Mouse (Mus musculus) myocyte (in vitro differentiated cells): ENCODE results near the gene Enho. TPM values are rescaled to one million over a fixed set of nuclear protein-coding genes. Genes with fewer than 3 reads are reported as not detected.

Experiments used
- H3K27me3 ChIP-seq: one replicate; pipeline ENCODE4 v1.6.1; 2011; ENCODE audit not compliant: control insufficient read depth, insufficient read depth, insufficient read length
- H3K36me3 ChIP-seq: one replicate; pipeline ENCODE4 v1.6.1; 2011; ENCODE audit not compliant: control insufficient read depth, insufficient read depth
- H3K4me2 ChIP-seq: one replicate; pipeline ENCODE4 v1.6.1; 2011; ENCODE audit warnings: low read depth, control low read depth
- H3K4me3 ChIP-seq: one replicate; pipeline ENCODE4 v1.5.1; 2011; ENCODE audit warnings: mild to moderate bottlenecking, control low read depth, moderate library complexity
- H3K79me2 ChIP-seq: one replicate; pipeline ENCODE4 v1.6.1; 2011; ENCODE audit not compliant: control insufficient read depth, insufficient read depth
- H3ac ChIP-seq: one replicate; pipeline ENCODE4 v1.6.1; 2011; ENCODE audit not compliant: control insufficient read depth, insufficient read length
- CEBPB ChIP-seq: IDR thresholded peaks from 2 replicates; pipeline ENCODE4 v1.6.1; 2011; ENCODE audit warnings: mild to moderate bottlenecking, moderate library complexity; ENCODE audit not compliant: poor library complexity, insufficient read depth, severe bottlenecking
- E2F4 ChIP-seq: IDR thresholded peaks from one replicate; pipeline ENCODE4 v1.6.1; 2011; ENCODE audit warnings: mild to moderate bottlenecking, control low read depth, moderate library complexity; ENCODE audit not compliant: insufficient read depth
- MAX ChIP-seq: IDR thresholded peaks from one replicate; pipeline ENCODE4 v1.6.1; 2011; ENCODE audit warnings: low read depth, mild to moderate bottlenecking, control low read depth
- MYOD1 ChIP-seq, 3 experiments: IDR thresholded peaks; one replicate each; pipeline ENCODE4 v1.6.1; 2011; ENCODE audit warnings: control low read depth in 2 of 3, low read depth in 2 of 3, mild to moderate bottlenecking in 2 of 3, moderate library complexity in 1 of 3; ENCODE audit not compliant: insufficient read length in 2 of 3, control insufficient read depth in 1 of 3
- MYOG ChIP-seq, 3 experiments: IDR thresholded peaks; one replicate each; pipeline ENCODE4 v1.6.1; 2011; ENCODE audit warnings: control low read depth in 2 of 3, low read depth in 2 of 3, mild to moderate bottlenecking in 2 of 3; ENCODE audit not compliant: insufficient read length in 2 of 3, control insufficient read depth in 1 of 3, insufficient read depth in 1 of 3
- POLR2A ChIP-seq: IDR thresholded peaks from one replicate; pipeline ENCODE4 v1.6.1; 2011; ENCODE audit warnings: low read depth, mild to moderate bottlenecking, control low read depth, moderate library complexity; ENCODE audit not compliant: insufficient read length
- POLR2AphosphoS2 ChIP-seq: IDR thresholded peaks from one replicate; pipeline ENCODE4 v1.6.1; 2011; ENCODE audit warnings: low read depth, control low read depth; ENCODE audit not compliant: insufficient read length
- REST ChIP-seq: IDR thresholded peaks from one replicate; pipeline ENCODE4 v1.6.1; 2011; ENCODE audit warnings: mild to moderate bottlenecking, control low read depth, moderate library complexity; ENCODE audit not compliant: insufficient read depth, insufficient read length
- SRF ChIP-seq: IDR thresholded peaks from one replicate; pipeline ENCODE4 v1.6.1; 2011; ENCODE audit warnings: low read depth; ENCODE audit not compliant: control insufficient read depth, insufficient read length
- TCF12 ChIP-seq: IDR thresholded peaks from one replicate; pipeline ENCODE4 v1.6.1; 2011; ENCODE audit warnings: mild to moderate bottlenecking, control low read depth; ENCODE audit not compliant: poor library complexity, insufficient read depth, severe bottlenecking
- TCF3 ChIP-seq: IDR thresholded peaks from one replicate; pipeline ENCODE4 v1.6.1; 2011; ENCODE audit warnings: low read depth, control low read depth; ENCODE audit not compliant: insufficient read length
- USF1 ChIP-seq: IDR thresholded peaks from one replicate; pipeline ENCODE4 v1.6.1; 2011; ENCODE audit warnings: low read depth, mild to moderate bottlenecking, control low read depth, moderate library complexity
- polyA plus RNA-seq: library from polyadenylated mRNA; unstranded; fragments of >200 nt; fragmentation: generic; extraction: Trizol; gene quantifications from one replicate; pipeline ENCODE4 v1.2.1, GENCODE M21; 2012; ENCODE audit warnings: missing spikeins

The Enho gene
- polyA plus RNA-seq, 1 experiment: 8.2 TPM

DNA sequence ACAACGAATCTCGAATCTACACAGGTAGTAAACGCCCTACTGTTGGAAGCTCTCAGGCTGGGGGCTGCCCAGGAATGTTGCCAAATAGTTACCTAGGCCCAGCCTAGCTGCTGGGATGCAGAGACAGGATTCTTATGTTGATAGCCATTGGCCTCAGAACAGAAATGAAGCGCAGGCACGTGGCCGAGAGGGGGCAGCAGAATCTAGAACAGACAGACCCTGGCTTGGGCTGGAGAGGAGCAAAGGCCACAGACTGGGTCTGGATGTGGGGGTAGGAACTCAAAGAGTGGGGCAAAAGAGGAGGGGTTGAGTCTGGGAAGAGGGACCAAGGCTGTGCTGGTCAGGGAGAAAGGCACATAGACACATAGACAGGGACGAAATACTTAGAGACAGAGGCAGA is 14.1 kb upstream of the Enho start:
- no peak overlapping the region for H3K4me3 ChIP-seq
- H3ac ChIP-seq: no peak overlapping the region
- TF ChIP-seq CEBPB (no peak), POLR2A (no peak), MYOG (IDR thresholded peaks at IDR 0.05; ENCODE audit: control insufficient read depth in 1 of 3, insufficient read depth in 1 of 3, insufficient read length in 2 of 3, low read depth in 2 of 3) (no peak), POLR2AphosphoS2 (no peak)
- H3K36me3 ChIP-seq: no peaks in the 10 kb centered on the region
- H3K27me3 ChIP-seq: peaks cover 30% of the 10 kb centered on the region
- no peak overlapping the region for H3K4me2 ChIP-seq
- no peaks in the 10 kb centered on the region for H3K79me2 ChIP-seq

DNA sequence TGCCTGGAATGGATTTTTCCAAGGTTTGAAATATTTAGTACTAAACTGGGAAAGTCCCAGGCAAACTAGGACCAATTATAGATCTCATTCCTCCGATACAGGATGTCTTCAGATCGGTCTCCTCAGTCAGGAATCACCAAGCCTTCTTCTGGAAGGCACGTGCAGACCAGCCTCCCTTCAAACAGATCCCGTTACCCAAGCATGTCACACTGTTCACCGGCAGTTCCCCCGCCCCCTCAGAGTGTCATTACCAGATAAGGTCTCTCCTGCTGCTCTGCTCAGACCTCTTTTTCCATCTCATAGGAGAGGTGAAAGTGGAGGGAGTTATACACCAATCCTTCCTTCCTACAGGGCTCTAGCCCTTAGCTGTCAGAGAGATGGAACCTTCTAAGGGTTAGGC is 13.6 kb upstream of the Enho start:
- Histone ChIP-seq H3ac (no peak overlapping the region), H3K36me3 (no peaks in the 10 kb centered on the region), H3K79me2 (no peaks in the 10 kb centered on the region), H3K4me3 (no peak overlapping the region), H3K27me3 (peaks cover 31% of the 10 kb centered on the region), H3K4me2 (no peak overlapping the region)
- TF ChIP-seq REST (no peak), MAX (no peak), TCF3 (no peak), MYOG (IDR thresholded peaks at IDR 0.05; ENCODE audit: control insufficient read depth in 1 of 3, insufficient read depth in 1 of 3, insufficient read length in 2 of 3, low read depth in 2 of 3) (no peak), POLR2AphosphoS2 (no peak), POLR2A (no peak), USF1 (no peak), TCF12 (no peak), MYOD1 (IDR thresholded peaks at IDR 0.05; ENCODE audit: control insufficient read depth in 1 of 3, insufficient read length in 2 of 3, low read depth in 2 of 3) (no peak), CEBPB (no peak), E2F4 (no peak)

DNA sequence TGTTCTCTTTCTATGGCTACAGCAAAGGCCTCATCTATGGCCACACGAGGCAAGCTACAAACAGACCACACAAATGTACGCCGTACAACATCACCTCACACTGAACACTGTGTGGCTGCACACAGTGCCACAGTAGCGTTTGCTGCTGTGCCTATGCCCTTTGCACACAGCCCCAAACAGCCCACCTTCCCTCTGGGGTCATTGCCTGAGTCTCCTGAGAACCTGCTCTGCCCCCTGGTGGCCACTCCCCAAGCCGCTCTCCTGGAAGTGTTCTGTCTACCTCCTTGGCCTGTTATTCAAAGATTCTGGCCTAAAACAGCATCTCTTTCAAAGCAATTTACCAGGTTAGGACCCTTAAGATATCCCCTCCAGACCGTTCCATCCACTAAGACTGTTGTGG is 13.2 kb upstream of the Enho start:
- Histone ChIP-seq H3K36me3 (no peaks in the 10 kb centered on the region), H3K4me2 (no peak overlapping the region), H3K27me3 (peaks cover 35% of the 10 kb centered on the region)

DNA sequence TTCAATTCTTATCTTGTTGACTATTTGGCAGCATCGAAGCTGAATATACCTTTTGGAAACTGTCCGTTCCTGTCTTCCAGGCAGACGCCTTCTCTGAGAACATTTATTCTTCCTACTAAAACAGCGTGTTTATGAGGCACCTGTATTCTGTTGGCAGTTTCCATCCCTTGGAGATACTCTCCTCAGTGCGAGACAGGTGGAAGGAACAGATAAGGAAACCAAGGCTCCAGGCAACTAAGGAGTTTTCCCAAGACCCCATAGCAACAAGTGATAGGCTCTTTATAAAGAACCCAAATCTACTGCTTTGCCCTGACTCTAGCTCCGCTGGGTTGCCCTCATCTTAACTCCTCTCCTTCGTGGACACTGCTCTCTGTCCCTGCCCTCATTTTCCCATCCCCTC is 8.5 kb upstream of the Enho start:
- Histone ChIP-seq H3K4me3 (no peak overlapping the region), H3K27me3 (peaks cover 24% of the 10 kb centered on the region), H3ac (no peak overlapping the region), H3K4me2 (no peak overlapping the region), H3K79me2 (no peaks in the 10 kb centered on the region), H3K36me3 (no peaks in the 10 kb centered on the region)
- TF ChIP-seq POLR2AphosphoS2 (no peak), CEBPB (no peak), TCF12 (no peak), REST (no peak)

More for the DNA sequence above, 13.2 kb upstream of the Enho start:
- H3ac ChIP-seq: no peak overlapping the region
- no peaks in the 10 kb centered on the region for H3K79me2 ChIP-seq
- no peak overlapping the region for H3K4me3 ChIP-seq
- TF ChIP-seq CEBPB: no peak
- TF ChIP-seq USF1: no peak
- no peak for TF ChIP-seq TCF12
- TF ChIP-seq TCF3: no peak
- no peak for TF ChIP-seq POLR2A
- no peak for TF ChIP-seq MAX
- TF ChIP-seq SRF: no peak
- no peak for TF ChIP-seq POLR2AphosphoS2
- TF ChIP-seq E2F4: no peak
- TF ChIP-seq REST: no peak
- TF ChIP-seq MYOG (IDR thresholded peaks at IDR 0.05; ENCODE audit: control insufficient read depth in 1 of 3, insufficient read depth in 1 of 3, insufficient read length in 2 of 3, low read depth in 2 of 3): no peak
- TF ChIP-seq MYOD1 (IDR thresholded peaks at IDR 0.05; ENCODE audit: control insufficient read depth in 1 of 3, insufficient read length in 2 of 3, low read depth in 2 of 3): no peak

DNA sequence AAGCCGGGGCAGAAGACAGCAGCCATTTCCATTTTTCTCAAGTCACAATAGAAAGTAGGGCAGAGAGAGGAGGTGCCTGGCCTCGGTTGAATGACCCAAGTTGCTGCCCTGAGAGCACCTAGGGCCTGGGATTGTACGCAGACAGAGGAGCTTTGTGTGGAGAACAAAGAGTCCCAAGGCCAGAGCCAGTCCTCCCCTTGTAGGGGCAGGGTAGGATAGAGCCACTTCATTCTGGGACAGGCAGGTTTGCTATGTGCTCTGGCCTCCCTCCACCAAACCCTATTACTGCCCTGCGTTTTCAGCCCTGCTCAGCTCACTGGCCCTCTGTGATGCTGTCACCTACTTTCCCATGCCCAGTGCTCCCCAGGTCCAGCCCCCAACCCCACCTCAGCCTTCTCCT is 8.0 kb upstream of the Enho start:
- Histone ChIP-seq H3K4me3 (no peak overlapping the region), H3ac (no peak overlapping the region), H3K4me2 (no peak overlapping the region), H3K36me3 (no peaks in the 10 kb centered on the region), H3K79me2 (no peaks in the 10 kb centered on the region), H3K27me3 (peaks cover 24% of the 10 kb centered on the region)
- TF ChIP-seq USF1: no peak
- no peak for TF ChIP-seq MYOG (IDR thresholded peaks at IDR 0.05; ENCODE audit: control insufficient read depth in 1 of 3, insufficient read depth in 1 of 3, insufficient read length in 2 of 3, low read depth in 2 of 3)
- TF ChIP-seq POLR2A: no peak
- TF ChIP-seq TCF12: no peak
- TF ChIP-seq E2F4: no peak
- TF ChIP-seq CEBPB: no peak
- TF ChIP-seq REST: no peak
- no peak for TF ChIP-seq POLR2AphosphoS2
- no peak for TF ChIP-seq SRF
- TF ChIP-seq MAX: no peak
- TF ChIP-seq MYOD1 (IDR thresholded peaks at IDR 0.05; ENCODE audit: control insufficient read depth in 1 of 3, insufficient read length in 2 of 3, low read depth in 2 of 3): no peak
- no peak for TF ChIP-seq TCF3
